Mouse (Mus musculus) E14TG2a.4 (cell line): ENCODE data around the gene Fam20b.

Experiments used
- H3K27me3 ChIP-seq: 2 replicates; pipeline ENCODE4 v1.6.1; 2014; ENCODE audit warnings: low read length, control low read depth; ENCODE audit not compliant: insufficient read depth
- H3K36me3 ChIP-seq: 2 replicates; pipeline ENCODE4 v1.6.1; 2014; ENCODE audit warnings: low read length, control low read depth; ENCODE audit not compliant: insufficient read depth
- H3K4me1 ChIP-seq: replicated peaks from 2 replicates; pipeline ENCODE4 v1.6.1; 2014; ENCODE audit warnings: low read depth, low read length, control low read depth
- H3K4me3 ChIP-seq: replicated peaks from 2 replicates; pipeline ENCODE4 v1.5.1; 2014; ENCODE audit warnings: mild to moderate bottlenecking, low read length
- H3K9me3 ChIP-seq: 2 replicates; pipeline ENCODE4 v1.6.1; 2014; ENCODE audit warnings: low read length, control low read depth
- CTCF ChIP-seq: conservative IDR thresholded peaks from 2 replicates; pipeline ENCODE4 v1.5.1; 2014; ENCODE audit warnings: low read length
- NANOG ChIP-seq: IDR thresholded peaks from 2 replicates; pipeline ENCODE4 v1.6.1; 2014; ENCODE audit warnings: borderline replicate concordance, low read length, mixed read lengths
- POU5F1 ChIP-seq: IDR thresholded peaks from 2 replicates; pipeline ENCODE4 v1.6.1; 2014; ENCODE audit warnings: low read length, borderline replicate concordance

Gene Fam20b

DNA sequence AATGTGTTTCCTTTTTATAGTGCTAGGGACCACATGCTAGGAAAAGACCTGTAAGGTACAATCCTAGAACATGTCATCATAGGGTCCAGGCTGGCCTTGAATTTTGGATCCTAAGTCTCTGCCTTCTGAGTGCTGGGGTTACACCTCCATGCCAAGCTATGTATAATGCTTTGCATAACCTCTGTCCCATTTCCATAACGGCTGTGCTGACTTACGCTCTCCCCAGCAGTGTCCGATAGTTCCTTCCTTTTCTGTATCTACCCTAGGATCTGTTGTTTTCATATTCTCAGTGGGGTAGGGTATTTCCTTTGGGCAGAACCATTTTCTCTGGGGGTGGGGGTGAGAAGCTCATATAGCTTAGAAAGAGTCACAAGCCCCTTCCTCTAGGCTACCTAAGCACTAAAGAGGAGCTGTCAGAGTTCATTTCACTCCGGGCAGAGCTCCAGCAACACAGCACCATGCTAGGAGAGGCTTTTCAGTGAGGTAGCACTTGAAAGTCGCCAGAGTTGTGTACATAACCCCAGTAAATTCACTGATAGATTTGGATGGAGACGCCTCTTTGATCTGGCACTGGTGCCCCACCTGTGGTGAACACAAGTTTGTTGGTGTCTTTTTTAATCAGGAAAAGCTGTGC is 66.6 kb downstream of the Fam20b start:
- H3K4me1 ChIP-seq, result peaks cover 87% of the 10 kb centered on the region

DNA sequence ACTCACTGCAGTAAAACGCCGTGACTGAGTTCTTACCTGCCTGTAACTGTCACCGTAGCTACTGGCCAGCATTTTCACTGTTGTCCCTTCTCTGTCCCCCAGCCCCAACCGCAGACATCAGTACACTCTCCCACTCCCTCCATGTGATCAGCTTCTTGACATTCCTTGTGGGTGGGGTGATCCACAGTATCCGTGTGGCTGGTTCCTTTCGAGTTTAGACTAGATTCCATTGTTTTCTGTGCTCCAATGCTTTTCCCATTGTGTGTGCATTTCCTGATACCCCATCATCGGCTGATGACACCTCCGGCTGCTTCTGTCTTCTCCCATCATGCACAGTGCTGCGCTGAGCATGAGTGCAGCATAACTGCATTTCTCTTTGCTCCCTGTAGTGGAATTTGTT is 68.3 kb downstream of the Fam20b start:
- TF ChIP-seq POU5F1 (no peak), NANOG (no peak), CTCF (no peak)
- Histone ChIP-seq H3K9me3 (no peaks in the 10 kb centered on the region), H3K4me1 (peaks cover 84% of the 10 kb centered on the region), H3K27me3 (no peaks in the 10 kb centered on the region), H3K4me3 (no peak overlapping the region), H3K36me3 (peaks cover 80% of the 10 kb centered on the region)

More for the DNA sequence above, 66.6 kb downstream of the Fam20b start:
- TF ChIP-seq NANOG, result no peak
- TF ChIP-seq POU5F1, result no peak
- TF ChIP-seq CTCF, result no peak
- Histone ChIP-seq H3K27me3 (no peaks in the 10 kb centered on the region), H3K9me3 (no peaks in the 10 kb centered on the region), H3K4me3 (no peak overlapping the region), H3K36me3 (peaks cover 81% of the 10 kb centered on the region)

DNA sequence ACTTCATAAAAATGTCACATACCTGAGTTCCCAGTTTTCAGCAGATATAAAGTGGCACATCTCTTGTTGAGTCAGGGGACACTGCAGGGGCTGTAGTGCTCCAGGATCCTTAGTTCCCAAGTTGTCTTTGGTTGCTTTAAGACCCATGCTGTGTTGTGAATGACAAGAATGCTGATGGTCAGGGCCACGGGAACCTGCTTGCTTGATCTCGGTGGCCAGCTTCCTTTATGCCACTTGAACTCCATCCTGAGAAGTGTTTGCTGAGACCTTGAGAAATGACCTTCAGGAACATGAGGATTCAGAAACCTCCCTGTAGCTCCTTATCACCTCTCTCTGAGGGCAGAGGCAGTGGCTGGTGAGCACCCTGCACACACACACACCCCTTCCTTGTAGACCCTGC is 70.2 kb downstream of the Fam20b start:
- Histone ChIP-seq H3K36me3 (peaks cover 82% of the 10 kb centered on the region), H3K9me3 (no peaks in the 10 kb centered on the region), H3K4me3 (no peak overlapping the region), H3K27me3 (no peaks in the 10 kb centered on the region), H3K4me1 (peaks cover 83% of the 10 kb centered on the region)
- no peak for TF ChIP-seq POU5F1
- peak; percentile 71 for TF ChIP-seq NANOG
- no peak for TF ChIP-seq CTCF

DNA sequence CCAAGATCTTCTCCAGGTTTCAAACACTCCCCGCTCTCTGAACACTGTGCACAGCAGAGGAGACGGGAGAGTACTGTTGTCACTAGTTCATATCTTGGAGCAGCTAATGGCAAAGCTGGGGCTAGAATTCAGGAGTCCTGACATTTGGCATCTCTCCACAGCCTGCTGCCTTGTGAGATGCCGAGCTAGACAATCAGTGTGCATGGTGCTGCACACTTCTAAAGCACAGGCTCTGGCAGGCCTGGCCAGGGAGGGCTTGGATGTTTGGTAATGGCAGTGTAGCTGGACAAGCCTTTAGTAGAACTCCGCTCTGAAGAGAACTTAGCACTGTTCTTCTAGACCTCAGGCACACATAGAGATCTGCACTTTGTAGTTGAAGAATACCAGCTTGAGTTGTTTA is 72.9 kb downstream of the Fam20b start:
- TF ChIP-seq POU5F1 (no peak), NANOG (no peak), CTCF (no peak)
- Histone ChIP-seq H3K9me3 (no peaks in the 10 kb centered on the region), H3K4me1 (peaks cover 82% of the 10 kb centered on the region), H3K4me3 (no peak overlapping the region), H3K27me3 (no peaks in the 10 kb centered on the region), H3K36me3 (peaks cover 92% of the 10 kb centered on the region)

DNA sequence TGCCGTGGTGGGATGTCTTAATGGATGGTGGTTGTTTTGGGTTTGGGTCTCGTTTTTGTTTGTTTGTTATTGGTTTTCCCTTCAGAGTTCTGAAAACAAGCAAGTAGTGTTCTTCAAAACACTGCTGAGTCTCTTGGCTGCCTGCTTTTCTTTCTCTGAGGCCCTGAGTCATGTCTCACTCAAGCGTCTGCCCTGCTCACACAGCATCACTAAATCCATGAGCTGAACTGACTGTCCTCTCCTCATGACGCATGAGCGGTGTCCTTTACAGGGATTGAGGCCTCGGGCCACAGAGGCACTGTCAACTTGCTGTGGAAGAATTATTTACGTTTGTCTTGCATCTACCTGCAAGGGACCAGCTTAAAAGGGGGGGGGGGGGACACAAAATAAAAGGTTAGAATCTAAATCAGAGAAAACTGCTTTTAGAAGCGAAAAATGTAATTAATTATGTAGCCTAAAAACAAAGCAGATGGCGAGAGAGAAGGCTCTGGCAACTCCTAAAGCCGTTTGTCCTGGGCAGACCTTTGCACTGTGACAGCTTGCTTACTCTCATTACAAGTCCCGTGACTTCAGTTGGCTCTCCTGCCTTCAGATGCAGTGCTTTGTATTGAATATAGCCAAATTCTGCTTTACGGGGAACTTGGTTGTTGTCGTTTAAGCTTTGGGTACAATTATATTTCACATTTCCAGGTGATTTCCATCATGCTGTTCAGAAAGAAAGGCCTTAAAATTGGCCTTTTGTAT is 73.9 kb downstream of the Fam20b start:
- Histone ChIP-seq H3K27me3 (no peaks in the 10 kb centered on the region), H3K4me1 (peaks cover 74% of the 10 kb centered on the region), H3K4me3 (no peak overlapping the region), H3K36me3 (peaks cover 94% of the 10 kb centered on the region), H3K9me3 (no peaks in the 10 kb centered on the region)
- TF ChIP-seq CTCF, result no peak
- TF ChIP-seq POU5F1, result no peak
- no peak for TF ChIP-seq NANOG

DNA sequence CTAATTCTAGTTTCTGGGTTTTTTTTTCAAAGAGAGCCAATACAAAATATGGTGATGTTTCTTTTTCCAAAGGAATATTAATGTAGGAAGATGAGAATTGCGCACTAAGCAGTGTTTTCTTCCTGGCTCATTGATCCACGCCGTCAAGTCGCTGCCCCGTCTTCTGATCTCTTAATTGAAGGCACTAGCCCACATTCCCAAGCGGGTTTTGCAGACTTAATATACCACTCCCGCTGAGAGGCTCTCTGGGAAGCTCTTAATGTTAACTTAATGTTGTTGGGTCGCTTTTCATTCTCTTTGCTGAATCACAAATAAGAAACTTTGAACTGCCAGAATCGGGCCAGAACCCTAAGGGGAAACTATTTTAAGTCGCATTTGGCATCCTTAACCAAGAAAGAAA is 74.8 kb downstream of the Fam20b start:
- Histone ChIP-seq H3K4me3 (no peak overlapping the region), H3K36me3 (peaks cover 95% of the 10 kb centered on the region), H3K9me3 (no peaks in the 10 kb centered on the region), H3K4me1 (peaks cover 68% of the 10 kb centered on the region), H3K27me3 (no peaks in the 10 kb centered on the region)
- TF ChIP-seq CTCF (no peak), NANOG (no peak), POU5F1 (no peak)

- no peak overlapping the region for H3K4me3 ChIP-seq
- peaks cover 92% of the 10 kb centered on the region for H3K36me3 ChIP-seq
- peaks cover 62% of the 10 kb centered on the region for H3K4me1 ChIP-seq
- no peaks in the 10 kb centered on the region for H3K27me3 ChIP-seq
- no peak for TF ChIP-seq POU5F1
- H3K9me3 ChIP-seq, result no peaks in the 10 kb centered on the region
Measured at GRCm38 (mm10) chr1:156642813-156643212, 76.1 kb downstream of the Fam20b start.

- H3K27me3 ChIP-seq, result no peaks in the 10 kb centered on the region
- no peak overlapping the region for H3K4me3 ChIP-seq
- peaks cover 54% of the 10 kb centered on the region for H3K4me1 ChIP-seq
- peaks cover 91% of the 10 kb centered on the region for H3K36me3 ChIP-seq
- TF ChIP-seq POU5F1 (no peak), CTCF (no peak), NANOG (no peak)
- H3K9me3 ChIP-seq, result no peaks in the 10 kb centered on the region
Measured at GRCm38 (mm10) chr1:156641808-156642207, 77.1 kb downstream of the Fam20b start.

DNA sequence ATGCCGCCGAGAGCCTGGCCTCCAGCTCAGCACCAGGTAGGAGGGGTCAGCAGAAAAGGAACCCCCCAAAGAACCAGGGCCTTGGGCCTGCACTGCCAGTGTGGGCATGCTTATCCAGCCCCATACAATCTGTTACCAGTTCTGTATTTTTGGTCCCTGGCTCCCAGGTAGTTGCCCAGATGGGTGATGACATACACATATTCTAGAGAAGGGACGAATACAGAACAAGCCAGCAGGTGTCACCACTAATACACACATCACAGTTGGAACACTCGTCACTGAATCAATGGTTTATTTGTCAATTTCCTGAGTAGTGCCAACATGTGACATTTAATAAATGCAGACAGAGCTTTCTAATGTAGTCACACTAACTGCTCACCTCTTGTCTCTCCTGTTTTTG is 78.3 kb downstream of the Fam20b start:
- no peaks in the 10 kb centered on the region for H3K9me3 ChIP-seq
- H3K36me3 ChIP-seq, result peaks cover 89% of the 10 kb centered on the region
- TF ChIP-seq POU5F1 (no peak), CTCF (no peak)
- H3K4me3 ChIP-seq, result no peak overlapping the region
- H3K27me3 ChIP-seq, result no peaks in the 10 kb centered on the region
- peaks cover 43% of the 10 kb centered on the region for H3K4me1 ChIP-seq
